Mouse (Mus musculus) kidney, embryonic 15.5 days (tissue): ENCODE measurements around the gene Cdc42ep4. TPM values are rescaled to one million over a fixed set of nuclear protein-coding genes. Genes with fewer than 3 reads are reported as not detected.

ENCODE experiments used
- ATAC-seq: fragments of 200-750 bp; cut with Nextera tagmentation; replicated peaks from 2 replicates; pipeline ENCODE4 v1.8.0; 2017; ENCODE audit warnings: moderate TSS enrichment; ENCODE audit not compliant: low FRiP score
- H3K27ac ChIP-seq: fragments of 300-500 bp; sonication (generic); 2 replicates; pipeline ENCODE4 v1.5.1; 2015; ENCODE audit warnings: mild to moderate bottlenecking, inconsistent platforms
- H3K27me3 ChIP-seq: fragments of 300-500 bp; sonication (generic); 2 replicates; pipeline ENCODE4 v1.6.1; 2015; ENCODE audit warnings: inconsistent platforms
- H3K36me3 ChIP-seq: fragments of 300-500 bp; sonication (generic); 2 replicates; pipeline ENCODE4 v1.6.1; 2015; ENCODE audit warnings: inconsistent platforms
- H3K4me1 ChIP-seq: fragments of 300-500 bp; sonication (generic); 2 replicates; pipeline ENCODE4 v1.6.1; 2015; ENCODE audit warnings: inconsistent platforms
- H3K4me2 ChIP-seq: fragments of 300-500 bp; sonication (generic); 2 replicates; pipeline ENCODE4 v1.6.1; 2015; ENCODE audit warnings: moderate library complexity, mild to moderate bottlenecking, inconsistent platforms
- H3K4me3 ChIP-seq: fragments of 300-500 bp; sonication (generic); replicated peaks from 2 replicates; pipeline ENCODE4 v1.5.1; 2015; ENCODE audit warnings: mild to moderate bottlenecking, inconsistent platforms
- H3K9ac ChIP-seq: fragments of 300-500 bp; sonication (generic); 2 replicates; pipeline ENCODE4 v1.6.1; 2015; ENCODE audit warnings: mild to moderate bottlenecking, inconsistent platforms
- H3K9me3 ChIP-seq: fragments of 300-500 bp; sonication (generic); replicated peaks from 2 replicates; pipeline ENCODE4 v1.6.1; 2016; ENCODE audit warnings: inconsistent platforms
- WGBS: fragments of 180-500 bp; shearing (Covaris S2); methylation state at CpG from one replicate; pipeline ENCODE4 v1.1.7; 2015; ENCODE audit warnings: mixed read lengths; 5-methylcytosine and 5-hydroxymethylcytosine counted together
- polyA plus RNA-seq: library from polyadenylated mRNA; unstranded; fragments of >200 nt; fragmentation: Nextera tagmentation; extraction: Ambion mirVana; gene quantifications from 2 replicates; pipeline ENCODE4 v1.2.1, GENCODE M21; 2015

Cdc42ep4 gene
- polyA plus RNA-seq, 1 experiment from 2014 or later: 66.7 TPM

DNA sequence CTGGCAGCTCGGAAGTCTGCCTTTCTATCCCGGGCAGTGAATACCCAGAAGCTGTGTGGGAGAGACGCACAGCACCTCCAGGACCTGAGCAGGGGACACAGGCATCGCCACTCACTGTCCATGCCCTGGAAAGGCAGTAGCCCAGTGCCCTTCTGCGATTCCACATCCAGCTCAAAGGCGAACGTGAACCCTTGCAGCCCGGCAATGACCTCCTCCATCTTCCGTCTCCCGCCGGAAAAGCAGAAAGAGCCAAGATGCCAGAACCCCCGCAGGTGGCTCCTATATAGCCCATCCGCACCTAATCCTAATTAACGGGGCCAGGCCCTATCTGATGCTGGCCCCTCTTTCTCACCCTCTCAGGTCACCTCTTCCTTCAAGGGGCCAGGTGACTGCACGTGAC is 42.4 kb downstream of the Cdc42ep4 start:
- Histone ChIP-seq H3K9ac (no peak overlapping the region), H3K36me3 (peaks cover 8% of the 10 kb centered on the region; the same call in 1 of the 2 replicates), H3K4me3 (no peak overlapping the region), H3K9me3 (no peaks in the 10 kb centered on the region), H3K27ac (no peak overlapping the region), H3K4me2 (0 out of 2 replicates have a peak overlapping the region, but pooled peaks have one; percentile 5), H3K27me3 (0 out of 2 replicates have a peak, but pooled peaks cover 4% of the 10 kb centered on the region), H3K4me1 (peaks cover 26% of the 10 kb centered on the region)
- 20% methylated on average over 15 of the region's 15 CpGs for WGBS
- no peak for ATAC-seq

DNA sequence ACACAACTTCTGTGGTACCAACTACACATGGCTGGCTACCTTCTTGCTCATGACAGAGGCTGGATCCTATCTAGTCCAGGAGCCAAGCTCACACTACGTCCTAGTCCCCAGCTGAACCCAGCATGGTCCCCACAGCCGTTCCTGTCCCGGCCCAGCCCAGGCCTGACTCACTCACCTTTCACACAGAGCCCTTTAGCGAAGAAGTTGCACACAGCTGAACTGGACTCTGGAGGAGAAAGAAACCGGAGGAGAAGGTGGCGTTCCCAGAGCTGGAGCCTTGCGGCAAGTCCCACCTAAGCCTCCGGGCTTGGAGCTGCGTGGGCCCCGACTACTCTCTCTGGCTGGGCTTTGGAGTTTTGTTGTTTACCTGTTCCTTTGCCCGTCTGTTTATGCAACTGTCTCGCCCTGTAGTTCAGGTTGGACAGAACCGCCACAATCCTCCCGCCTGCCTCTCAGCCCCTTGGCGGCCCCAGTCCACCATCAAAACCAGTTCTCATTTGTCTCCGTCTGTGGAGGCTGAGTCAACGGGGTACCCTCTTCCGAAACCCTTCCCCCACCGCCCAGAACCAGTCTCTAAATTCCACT is 43.0 kb downstream of the Cdc42ep4 start:
- H3K4me1 ChIP-seq: peaks cover 30% of the 10 kb centered on the region
- no peaks in the 10 kb centered on the region for H3K9me3 ChIP-seq
- H3K4me3 ChIP-seq: no peak overlapping the region
- 57% methylated on average over 19 of the region's 19 CpGs for WGBS
- no peak overlapping the region for H3K4me2 ChIP-seq
- H3K9ac ChIP-seq: no peak overlapping the region
- no peak for ATAC-seq
- H3K27ac ChIP-seq: peak overlapping the region; percentile 29; the same call in 1 of the 2 replicates
- peaks cover 8% of the 10 kb centered on the region; the same call in 1 of the 2 replicates for H3K36me3 ChIP-seq
- 0 out of 2 replicates have a peak, but pooled peaks cover 4% of the 10 kb centered on the region for H3K27me3 ChIP-seq

DNA sequence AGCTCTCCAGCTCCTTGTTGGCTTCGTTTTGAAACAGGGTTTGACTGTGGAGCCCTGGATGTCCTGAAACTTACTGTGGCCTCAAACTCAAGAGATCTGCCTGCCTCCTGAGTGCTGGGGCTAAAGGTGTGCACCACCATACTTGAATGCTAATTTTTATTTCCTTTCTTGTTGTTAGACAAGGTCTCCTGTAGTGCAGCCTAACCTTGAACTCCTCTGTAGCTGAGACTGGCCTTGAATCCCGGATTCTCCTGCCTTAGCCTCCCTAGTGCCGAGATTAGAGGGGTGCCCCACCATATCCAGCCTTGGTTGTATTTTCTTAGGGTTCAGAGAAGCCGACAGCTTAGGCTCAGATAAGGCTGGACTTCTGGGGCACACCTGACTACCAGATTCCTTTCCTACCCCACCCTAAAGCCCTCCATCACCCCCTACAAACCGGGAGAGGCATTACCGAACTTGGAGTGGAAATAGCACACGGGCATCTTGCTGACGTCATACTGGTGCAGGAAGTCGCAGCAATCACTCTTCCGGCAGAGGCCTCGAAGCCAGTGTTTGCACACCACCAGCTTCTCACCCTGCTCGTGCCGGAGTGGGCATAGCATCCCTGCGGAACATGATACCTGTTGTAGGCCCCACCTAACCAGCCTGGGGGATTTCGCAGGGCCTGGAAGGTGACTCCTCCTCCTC is 45.6 kb downstream of the Cdc42ep4 start:
- no peak overlapping the region for H3K4me2 ChIP-seq
- no peak overlapping the region for H3K27ac ChIP-seq
- peaks cover 8% of the 10 kb centered on the region; the same call in 1 of the 2 replicates for H3K36me3 ChIP-seq
- peaks cover 30% of the 10 kb centered on the region for H3K4me1 ChIP-seq
- ATAC-seq: no peak
- no peak overlapping the region for H3K9ac ChIP-seq
- no peaks in the 10 kb centered on the region for H3K9me3 ChIP-seq
- 0 out of 2 replicates have a peak, but pooled peaks cover 4% of the 10 kb centered on the region for H3K27me3 ChIP-seq
- no peak overlapping the region for H3K4me3 ChIP-seq
- WGBS: 79% methylated on average over 15 of the region's 15 CpGs

DNA sequence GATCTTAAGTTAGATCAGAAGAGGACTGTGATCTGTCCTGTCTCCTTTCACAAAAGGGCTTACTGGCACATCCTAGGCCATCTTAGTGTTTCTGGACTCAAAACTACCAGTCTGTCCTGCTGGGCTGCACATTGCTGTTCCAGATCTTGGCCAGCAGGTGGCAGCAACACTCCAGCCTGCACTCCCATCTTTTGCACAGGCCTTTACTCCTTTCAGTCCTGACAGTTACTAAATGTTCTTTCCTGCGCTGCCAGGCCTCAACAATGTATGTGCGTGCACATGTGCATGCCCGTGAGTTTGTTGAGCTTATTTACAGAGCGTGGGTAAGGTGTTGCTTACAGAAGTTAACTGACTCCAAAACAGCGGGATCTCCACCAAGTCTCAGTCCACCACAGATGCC is 47.9 kb downstream of the Cdc42ep4 start:
- Histone ChIP-seq H3K9me3 (no peaks in the 10 kb centered on the region), H3K4me2 (no peak overlapping the region), H3K4me1 (peaks cover 9% of the 10 kb centered on the region; the same call in 1 of the 2 replicates), H3K27me3 (no peaks in the 10 kb centered on the region), H3K9ac (no peak overlapping the region), H3K4me3 (no peak overlapping the region), H3K36me3 (peaks cover 8% of the 10 kb centered on the region; the same call in 1 of the 2 replicates), H3K27ac (no peak overlapping the region)
- no peak; the same call in 1 of the 2 replicates for ATAC-seq
- WGBS: 38% methylated on average over 5 of the region's 5 CpGs

DNA sequence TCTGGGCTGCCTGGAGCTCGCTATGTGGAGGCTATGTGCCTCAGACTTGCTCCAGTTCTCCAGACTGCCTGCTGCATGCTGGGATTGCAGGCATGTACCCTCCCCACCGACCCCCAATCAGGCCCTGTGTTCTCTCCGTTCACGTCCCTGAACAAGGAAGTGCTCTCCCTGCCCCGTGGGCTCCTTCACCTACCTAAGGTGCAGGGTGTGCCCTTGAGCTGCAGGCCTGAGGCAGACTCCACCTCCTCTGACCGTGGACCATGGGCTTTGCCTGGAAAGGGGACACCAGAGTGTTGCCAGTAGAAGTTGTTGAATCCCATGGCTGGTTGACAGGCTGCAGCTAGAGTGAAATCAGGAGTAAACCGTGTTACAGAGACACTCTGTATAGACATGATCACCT is 52.0 kb downstream of the Cdc42ep4 start:
- ATAC-seq: no peak
- Histone ChIP-seq H3K4me1 (peaks cover 16% of the 10 kb centered on the region), H3K4me3 (no peak overlapping the region), H3K4me2 (no peak overlapping the region), H3K9ac (no peak overlapping the region), H3K9me3 (no peaks in the 10 kb centered on the region), H3K27me3 (no peaks in the 10 kb centered on the region), H3K27ac (no peak overlapping the region), H3K36me3 (peaks cover 25% of the 10 kb centered on the region)
- WGBS: 81% methylated on average over 7 of the region's 7 CpGs

DNA sequence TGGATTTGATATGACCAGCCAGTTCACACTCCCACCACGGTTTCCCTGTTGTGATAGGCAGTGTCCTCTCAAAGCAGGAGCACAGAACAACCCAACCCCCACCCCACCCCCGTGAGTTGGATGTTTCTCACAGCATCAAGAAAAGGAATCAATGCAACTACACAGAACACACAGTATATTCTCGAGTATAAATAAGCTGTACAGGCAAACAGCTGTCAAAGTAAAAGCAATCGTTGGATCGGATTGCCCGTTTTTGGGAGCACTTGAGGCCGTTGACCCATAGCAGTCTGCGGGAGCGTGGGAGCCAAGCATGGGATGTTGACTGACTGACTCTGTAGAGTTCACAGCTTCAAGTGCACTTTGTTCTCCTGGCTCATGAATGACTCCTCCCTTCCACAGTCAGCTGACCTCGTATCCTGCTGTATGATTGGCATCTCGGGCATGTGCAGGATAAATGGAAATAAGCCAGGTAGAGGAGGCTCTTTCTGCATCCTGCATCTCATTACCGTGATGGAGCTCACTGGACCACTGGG is 53.6 kb downstream of the Cdc42ep4 start:
- WGBS: 48% methylated on average over 12 of the region's 12 CpGs
- ATAC-seq: peak; percentile 76

DNA sequence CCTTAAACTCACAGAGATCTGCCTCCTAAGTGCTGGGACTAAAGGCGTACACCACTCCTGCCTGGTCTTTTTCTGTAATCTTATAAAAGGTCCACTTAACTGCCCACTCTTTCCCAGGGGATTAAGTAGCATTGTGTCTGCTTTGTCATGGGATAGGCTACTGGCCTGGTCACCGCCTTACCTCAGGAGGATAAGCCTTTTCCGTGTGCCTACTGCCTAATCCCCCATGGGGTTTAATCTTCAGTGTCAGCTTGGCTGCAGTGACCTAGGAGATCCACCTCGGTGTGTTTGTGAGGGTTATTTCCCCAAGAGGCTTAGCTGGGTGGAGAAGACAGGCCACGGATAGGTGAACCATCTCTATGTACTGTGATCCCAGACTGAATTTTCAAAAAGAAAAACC is 54.1 kb downstream of the Cdc42ep4 start:
- Histone ChIP-seq H3K9ac (no peak overlapping the region), H3K4me2 (no peak overlapping the region), H3K4me1 (peaks cover 11% of the 10 kb centered on the region), H3K27me3 (no peaks in the 10 kb centered on the region), H3K4me3 (no peak overlapping the region), H3K9me3 (no peaks in the 10 kb centered on the region), H3K27ac (no peak overlapping the region), H3K36me3 (peaks cover 46% of the 10 kb centered on the region)
- 76% methylated on average over 5 of the region's 5 CpGs for WGBS
- no peak for ATAC-seq

More for the DNA sequence above, 53.6 kb downstream of the Cdc42ep4 start:
- Histone ChIP-seq H3K27me3 (no peaks in the 10 kb centered on the region), H3K36me3 (peaks cover 40% of the 10 kb centered on the region), H3K9ac (no peak overlapping the region), H3K4me1 (peaks cover 11% of the 10 kb centered on the region), H3K4me3 (no peak overlapping the region), H3K27ac (no peak overlapping the region), H3K9me3 (no peaks in the 10 kb centered on the region), H3K4me2 (no peak overlapping the region)

DNA sequence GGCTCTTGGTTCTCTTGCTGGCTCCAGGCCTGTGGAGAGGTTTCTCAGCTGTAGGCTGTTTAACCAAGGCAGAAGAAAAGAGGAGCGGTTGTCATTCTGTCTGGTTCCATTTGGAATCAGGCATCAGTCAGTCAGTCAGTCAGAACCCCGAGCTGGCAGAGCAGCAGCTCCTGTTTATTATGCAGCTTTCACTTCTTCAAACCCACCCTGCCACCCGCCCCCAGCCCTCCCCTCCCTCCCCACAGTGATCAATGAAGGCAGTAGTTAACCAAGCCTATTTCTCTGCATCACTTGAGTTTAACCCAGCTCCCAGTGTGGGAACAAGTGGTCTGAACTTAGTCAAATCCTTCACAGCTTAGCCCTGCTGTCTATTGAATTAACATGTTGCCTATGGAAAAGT is 59.8 kb downstream of the Cdc42ep4 start:
- H3K27me3 ChIP-seq: no peaks in the 10 kb centered on the region
- no peak overlapping the region for H3K27ac ChIP-seq
- H3K9me3 ChIP-seq: no peaks in the 10 kb centered on the region
- no peak overlapping the region for H3K4me2 ChIP-seq
- H3K36me3 ChIP-seq: peaks cover 96% of the 10 kb centered on the region
- 70% methylated on average over 3 of the region's 3 CpGs for WGBS
- no peak overlapping the region for H3K4me3 ChIP-seq
- ATAC-seq: no peak
- H3K9ac ChIP-seq: no peak overlapping the region
- H3K4me1 ChIP-seq: peaks cover 6% of the 10 kb centered on the region

DNA sequence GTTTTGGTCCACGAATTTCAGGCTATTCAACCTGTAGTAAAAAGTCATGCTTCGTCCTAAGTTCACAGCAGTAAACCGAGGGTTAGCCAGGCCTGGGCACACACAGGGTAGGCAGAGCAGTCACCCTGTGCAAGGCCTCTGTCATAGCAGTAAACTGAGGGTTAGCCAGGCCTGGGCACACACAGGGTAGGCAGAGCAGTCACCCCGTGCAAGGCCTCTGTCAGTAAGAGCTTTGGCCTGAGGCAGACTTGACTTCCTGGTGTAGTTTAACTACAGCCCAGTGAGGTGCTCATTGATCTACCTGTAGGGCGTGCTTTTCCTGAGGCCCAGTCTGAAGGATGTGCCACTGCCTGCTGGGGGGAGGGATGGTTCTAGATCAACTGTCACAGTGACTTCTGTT is 60.4 kb downstream of the Cdc42ep4 start:
- Histone ChIP-seq H3K27me3 (no peaks in the 10 kb centered on the region), H3K9ac (no peak overlapping the region), H3K4me3 (no peak overlapping the region), H3K9me3 (no peaks in the 10 kb centered on the region), H3K4me2 (no peak overlapping the region), H3K36me3 (peaks cover 95% of the 10 kb centered on the region), H3K27ac (no peak overlapping the region), H3K4me1 (peaks cover 11% of the 10 kb centered on the region)
- no peak for ATAC-seq
- 87% methylated on average over 5 of the region's 5 CpGs for WGBS

DNA sequence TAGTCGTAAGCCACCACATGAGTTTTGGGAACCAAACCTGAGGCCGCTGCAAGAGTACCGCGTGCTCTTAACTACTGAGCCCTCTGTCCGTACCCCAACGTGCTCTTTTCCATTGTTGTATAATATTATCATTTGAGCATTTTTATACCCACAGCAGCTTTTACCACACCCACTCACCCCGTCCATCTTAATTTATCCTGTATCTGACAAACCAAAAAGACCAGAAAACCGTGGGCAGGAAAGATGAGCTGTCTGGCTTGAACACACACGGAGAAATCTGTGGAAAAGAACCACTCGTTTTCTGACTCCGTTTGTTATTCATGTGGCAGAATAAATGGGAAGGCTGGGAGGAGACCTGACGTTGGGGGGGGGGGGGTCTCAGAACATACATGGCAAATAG is 61.2 kb downstream of the Cdc42ep4 start:
- Histone ChIP-seq H3K9ac (no peak overlapping the region), H3K36me3 (peaks cover 87% of the 10 kb centered on the region), H3K4me1 (peaks cover 17% of the 10 kb centered on the region), H3K4me3 (no peak overlapping the region), H3K4me2 (no peak overlapping the region), H3K27ac (no peak overlapping the region), H3K27me3 (no peaks in the 10 kb centered on the region), H3K9me3 (no peaks in the 10 kb centered on the region)
- WGBS: 88% methylated on average over 12 of the region's 12 CpGs
- ATAC-seq: no peak

DNA sequence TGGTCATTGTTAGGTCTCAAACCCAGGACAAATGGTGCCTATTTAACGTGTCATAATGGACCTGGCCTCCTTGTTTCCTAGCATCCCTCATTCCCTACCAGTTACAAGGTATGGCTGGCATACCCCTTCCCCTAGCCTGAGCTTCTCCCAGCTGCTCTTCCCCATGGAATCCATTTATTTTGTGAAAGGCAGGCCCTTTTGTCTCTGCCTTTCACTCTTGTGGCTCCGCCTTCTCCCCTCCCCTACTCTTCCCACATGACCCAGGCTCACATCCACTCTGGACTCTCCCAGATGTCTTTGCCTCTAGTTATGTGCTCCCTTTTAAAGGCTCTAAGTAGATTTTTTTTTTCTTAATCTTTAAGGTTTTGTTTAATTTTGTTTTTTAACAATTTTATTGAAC is 64.7 kb downstream of the Cdc42ep4 start:
- H3K4me2 ChIP-seq: 0 out of 2 replicates have a peak overlapping the region, but pooled peaks have one; percentile 3
- H3K27me3 ChIP-seq: no peaks in the 10 kb centered on the region
- H3K27ac ChIP-seq: peak overlapping the region; percentile 41; the same call in 1 of the 2 replicates
- no peak for ATAC-seq
- peaks cover 52% of the 10 kb centered on the region for H3K36me3 ChIP-seq
- no peak overlapping the region for H3K9ac ChIP-seq
- H3K9me3 ChIP-seq: no peaks in the 10 kb centered on the region
- 68% methylated on average over 2 of the region's 2 CpGs for WGBS
- H3K4me3 ChIP-seq: no peak overlapping the region
- H3K4me1 ChIP-seq: peaks cover 33% of the 10 kb centered on the region

DNA sequence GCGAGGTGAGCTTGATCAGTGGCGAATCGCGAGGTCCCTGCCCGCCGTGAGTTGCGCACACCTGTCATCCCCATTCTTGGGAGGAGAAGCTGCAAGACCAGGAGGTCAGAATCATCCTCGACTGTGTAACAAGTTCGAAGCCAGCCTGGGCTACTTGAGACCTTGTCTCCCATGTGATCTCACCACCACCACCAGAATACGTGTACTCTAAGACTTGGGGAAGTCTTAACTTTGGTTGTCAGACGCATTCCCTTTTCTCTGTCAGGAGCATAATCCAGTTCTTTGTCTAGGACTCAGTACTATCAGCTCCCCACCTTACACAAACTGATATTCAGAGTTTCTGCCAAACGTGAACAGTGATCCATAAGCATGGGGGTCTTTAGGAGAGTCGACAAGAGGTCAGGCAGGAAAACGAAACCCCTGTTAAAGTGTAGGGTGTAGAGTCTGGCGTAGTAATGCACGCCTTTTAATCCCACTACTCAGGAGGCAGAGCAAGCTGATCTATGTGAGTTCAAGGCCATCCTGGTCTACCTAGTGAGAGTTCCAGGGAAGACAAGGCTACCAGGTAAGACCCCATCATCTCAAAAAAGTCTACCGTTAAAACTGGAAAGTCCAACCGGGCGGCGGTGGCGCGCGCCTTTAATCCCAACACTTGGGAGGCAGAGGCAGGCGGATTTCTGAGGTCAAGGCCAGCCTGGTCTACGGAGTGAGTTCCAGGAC is 66.8 kb downstream of the Cdc42ep4 start:
- 42% methylated on average over 25 of the region's 25 CpGs for WGBS
- Histone ChIP-seq H3K36me3 (peaks cover 31% of the 10 kb centered on the region), H3K9me3 (no peaks in the 10 kb centered on the region), H3K4me2 (peak overlapping the region; percentile 84), H3K27me3 (no peaks in the 10 kb centered on the region), H3K9ac (peak overlapping the region; percentile 94), H3K27ac (peak overlapping the region; percentile 98), H3K4me1 (peaks cover 40% of the 10 kb centered on the region), H3K4me3 (peak overlapping the region; percentile 96)
- no peak for ATAC-seq
